Mouse (Mus musculus) brain, embryonic 14.5 days (tissue): Measurements from ENCODE around the gene Lamtor4.

Experiments used
- CTCF ChIP-seq: fragments of 200-500 bp; IDR thresholded peaks from 2 replicates; pipeline ENCODE4 v1.5.1; 2012; ENCODE audit warnings: inconsistent platforms, mild to moderate bottlenecking, moderate library complexity, borderline replicate concordance; ENCODE audit not compliant: insufficient read depth, insufficient read length; ENCODE audit errors: extremely low read depth
- POLR2A ChIP-seq: fragments of 200-500 bp; IDR thresholded peaks from 2 replicates; pipeline ENCODE4 v1.6.1; 2012; ENCODE audit warnings: mild to moderate bottlenecking, inconsistent platforms, borderline replicate concordance; ENCODE audit not compliant: poor library complexity, insufficient read depth, insufficient read length, severe bottlenecking; ENCODE audit errors: extremely low read depth

DNA sequence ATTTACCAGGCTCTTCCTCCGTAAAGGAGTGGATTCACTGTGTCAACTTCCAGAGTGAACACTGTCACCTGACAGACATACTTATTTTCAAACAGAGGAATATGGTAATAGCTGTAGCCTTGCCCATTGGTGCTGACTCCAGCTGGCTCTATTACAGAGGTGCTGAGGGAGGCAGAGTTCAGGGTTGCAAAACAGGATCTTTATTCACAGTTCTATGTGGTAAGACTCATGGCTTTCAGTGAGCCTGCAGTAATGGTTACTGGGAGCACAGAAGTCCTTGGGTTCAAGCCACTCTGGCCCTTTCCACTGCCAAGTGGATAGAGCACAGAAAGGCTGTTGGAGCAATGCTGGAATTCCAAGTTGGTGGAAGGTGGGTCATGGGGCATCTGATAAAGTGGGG, 48.0 kb upstream of the Lamtor4 start:
- TF ChIP-seq POLR2A (no peak), CTCF (no peak)
